Mouse (Mus musculus): ENCODE measurements around the gene Dffa. TPM values are rescaled to one million over a fixed set of nuclear protein-coding genes. Genes with fewer than 3 reads are reported as not detected.
"Not testable (repeated sequence)": the region's sequence is repeated elsewhere in the genome, so short reads cannot be mapped to it uniquely, and the experiment has no call there.

Gene Dffa
- total RNA-seq, 2 experiments from 2014 or later, result 19.4 to 20.0 TPM

DNA sequence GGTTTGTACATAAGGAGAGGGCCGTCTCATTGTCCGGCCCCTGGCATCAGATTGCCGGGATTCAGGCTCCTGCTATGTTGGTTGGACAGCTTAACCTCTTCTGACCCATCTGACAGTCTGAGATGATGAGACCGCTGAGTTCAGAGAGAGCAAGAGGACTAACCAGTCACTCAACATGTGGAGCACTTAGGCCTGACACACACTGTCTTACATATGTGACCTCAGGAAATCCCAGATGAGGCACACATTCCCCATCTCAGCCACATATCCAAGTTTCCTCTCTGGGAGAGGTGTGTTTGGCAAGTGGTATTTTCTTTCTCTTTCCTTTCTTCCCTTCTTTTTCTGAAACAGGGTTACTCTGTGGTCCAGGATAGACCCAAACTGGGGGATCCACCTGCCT lies 41.2 kb downstream of the Dffa start:
- ATAC-seq (replicated peaks; ENCODE audit: poor library complexity), result no peak

DNA sequence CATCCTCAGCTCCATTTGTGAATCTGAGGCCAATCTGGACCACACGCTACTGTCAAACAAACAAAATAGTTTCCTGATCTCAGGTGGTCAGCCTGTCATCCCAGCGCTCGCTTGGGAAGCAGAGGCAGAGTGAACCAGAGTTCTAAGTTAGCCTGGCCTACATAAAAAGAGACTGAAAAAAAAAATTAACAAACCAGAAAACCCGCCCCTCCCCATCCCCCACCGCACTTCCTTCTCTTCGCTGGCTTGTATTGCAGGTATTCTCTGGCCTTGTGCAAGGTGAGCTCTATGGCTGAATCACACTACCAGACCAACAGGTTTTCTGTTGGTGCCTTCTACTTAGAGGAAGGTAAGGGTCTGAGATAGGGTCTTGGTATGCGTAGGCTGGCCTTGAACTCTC lies 43.6 kb downstream of the Dffa start:
- no peak for ATAC-seq (replicated peaks; ENCODE audit: poor library complexity)

DNA sequence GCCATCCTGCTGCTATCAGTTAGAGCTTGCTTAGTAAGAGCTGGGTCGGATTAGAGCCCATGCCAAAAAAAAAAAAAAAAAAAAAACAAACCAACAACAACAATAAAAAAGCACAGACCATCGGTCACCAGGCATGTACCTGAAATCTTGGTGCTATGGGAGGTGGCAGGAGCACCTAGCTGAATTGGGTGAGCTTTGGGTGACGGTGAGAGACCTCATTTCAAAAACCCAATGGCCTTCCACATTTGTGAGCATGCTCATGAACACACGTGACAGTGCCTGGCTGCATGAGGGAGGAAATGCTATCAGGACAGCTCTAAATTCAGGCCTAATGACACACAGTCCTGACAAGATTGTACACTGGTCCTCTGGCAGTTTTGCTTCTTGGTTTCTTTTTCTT lies 44.1 kb downstream of the Dffa start:
- no peak for ATAC-seq (replicated peaks; ENCODE audit: poor library complexity)

DNA sequence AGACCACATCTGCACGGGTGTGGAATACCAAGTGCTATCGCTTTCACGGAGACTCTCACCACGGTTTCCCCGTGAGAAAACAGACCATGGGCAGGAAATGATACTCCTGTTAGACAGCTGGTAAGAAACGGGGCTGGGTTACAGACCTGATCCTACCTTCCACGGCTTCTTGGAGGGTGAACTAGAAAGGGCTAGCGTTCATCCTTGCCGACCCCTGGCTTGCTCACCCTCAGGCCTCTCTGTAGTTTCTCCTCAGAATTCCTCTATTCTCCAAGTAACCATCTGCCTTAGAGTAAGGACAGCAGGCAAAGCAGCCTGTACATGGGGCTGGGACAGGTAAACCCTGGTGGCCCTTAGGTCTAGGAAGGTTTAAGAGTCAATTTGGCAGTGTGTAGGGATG lies 45.2 kb downstream of the Dffa start:
- ATAC-seq (replicated peaks; ENCODE audit: poor library complexity), result no peak

DNA sequence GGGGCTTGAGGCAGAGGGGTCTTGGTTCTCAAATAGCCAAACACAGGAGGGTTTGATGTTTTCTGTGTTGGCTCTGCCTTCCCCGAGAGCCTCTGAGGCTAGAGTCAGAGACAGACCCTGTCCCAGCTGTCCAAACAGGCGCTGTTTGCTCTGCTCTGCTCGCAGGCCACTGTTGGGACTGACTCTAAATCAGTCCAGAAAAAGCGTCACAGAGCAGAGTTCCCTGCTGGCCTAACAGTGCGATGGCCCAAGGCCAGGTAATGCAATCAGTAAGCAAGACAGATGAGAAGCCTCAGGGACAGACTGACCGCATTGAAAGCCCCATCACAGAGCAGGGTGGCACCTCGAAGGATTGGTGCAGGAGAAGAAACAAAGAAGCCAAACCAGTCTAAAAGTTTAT lies 45.7 kb downstream of the Dffa start:
- no peak for ATAC-seq (replicated peaks; ENCODE audit: poor library complexity)

DNA sequence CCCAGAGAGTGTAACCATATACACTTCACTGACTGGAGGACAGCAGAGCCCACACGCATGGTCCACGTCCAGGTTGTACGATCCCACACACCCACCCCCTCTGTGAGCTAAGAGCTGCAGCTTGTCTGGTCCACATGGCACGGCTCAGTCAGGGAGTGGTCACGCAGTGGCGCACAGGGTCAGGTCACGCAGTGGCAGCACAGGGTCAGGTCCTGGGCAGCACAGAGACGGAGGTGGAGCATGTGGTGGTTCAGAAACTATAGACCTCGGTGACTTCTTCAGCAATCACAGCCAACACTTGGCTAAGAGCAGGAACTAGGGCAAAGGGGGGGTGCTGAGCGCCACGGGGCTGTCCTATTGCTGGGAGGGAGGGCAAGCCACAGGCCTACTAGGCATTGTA lies 46.3 kb downstream of the Dffa start:
- no peak for ATAC-seq (replicated peaks; ENCODE audit: poor library complexity)

DNA sequence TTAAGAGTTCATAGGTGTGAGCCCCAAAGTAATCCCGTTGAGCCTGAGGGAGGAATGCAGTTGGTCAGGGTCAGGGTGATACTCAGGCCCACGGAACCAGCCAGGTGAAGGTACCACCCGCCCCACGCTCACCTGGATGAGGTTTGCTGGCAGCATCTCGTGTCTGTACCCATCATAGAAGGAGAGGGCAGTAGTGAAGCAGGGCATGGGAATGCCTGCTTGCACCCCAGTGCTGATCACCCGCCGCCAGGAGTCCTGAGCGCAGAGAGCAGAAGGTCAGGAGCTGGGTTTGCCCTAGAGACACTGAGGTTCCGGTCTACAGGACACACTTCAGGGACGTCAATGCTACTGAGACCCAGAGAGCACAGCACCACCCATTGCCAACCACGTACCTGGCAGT lies 46.8 kb downstream of the Dffa start:
- no peak for ATAC-seq (replicated peaks; ENCODE audit: poor library complexity)

DNA sequence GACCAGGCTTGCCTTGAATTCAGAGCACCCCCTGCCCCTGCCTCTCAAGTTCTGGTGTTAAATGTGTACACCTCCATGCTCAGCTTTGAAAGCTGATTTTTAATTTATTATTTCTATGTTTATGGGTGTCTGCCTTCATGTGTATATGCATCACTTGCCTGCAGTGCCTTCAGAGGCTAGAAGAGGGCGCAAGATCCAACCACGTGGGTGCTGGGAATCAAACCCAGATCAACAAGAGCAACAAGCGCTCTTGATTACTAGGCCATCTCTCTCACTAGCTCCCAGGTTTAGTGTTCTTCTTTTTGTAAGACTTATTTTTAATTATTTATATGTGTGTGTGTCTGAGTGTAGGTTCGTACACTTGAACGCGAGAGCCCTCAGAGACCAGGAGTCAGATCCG lies 50.9 kb downstream of the Dffa start:
- ATAC-seq (replicated peaks; ENCODE audit: poor library complexity), result no peak

DNA sequence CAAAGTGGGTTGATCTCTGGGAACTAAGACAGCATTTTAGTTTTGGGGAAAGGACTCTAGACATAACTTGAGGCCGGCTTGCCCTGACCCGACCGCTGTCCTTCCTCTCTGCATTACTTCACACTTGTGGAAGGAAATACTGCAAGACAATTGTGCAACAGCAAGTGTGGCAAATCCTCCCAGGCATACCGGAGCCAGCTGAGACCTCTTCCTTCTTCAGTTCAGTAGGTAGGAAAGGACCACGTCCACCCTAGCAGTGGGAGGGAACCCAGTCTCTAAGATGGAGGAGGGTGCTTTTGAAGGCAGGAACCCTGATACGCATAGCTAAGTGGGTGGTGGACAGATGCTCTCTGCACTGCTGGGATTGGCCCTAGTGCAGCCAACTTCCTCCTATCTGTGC lies 51.8 kb downstream of the Dffa start:
- ATAC-seq (replicated peaks; ENCODE audit: poor library complexity), result peak; percentile 93

DNA sequence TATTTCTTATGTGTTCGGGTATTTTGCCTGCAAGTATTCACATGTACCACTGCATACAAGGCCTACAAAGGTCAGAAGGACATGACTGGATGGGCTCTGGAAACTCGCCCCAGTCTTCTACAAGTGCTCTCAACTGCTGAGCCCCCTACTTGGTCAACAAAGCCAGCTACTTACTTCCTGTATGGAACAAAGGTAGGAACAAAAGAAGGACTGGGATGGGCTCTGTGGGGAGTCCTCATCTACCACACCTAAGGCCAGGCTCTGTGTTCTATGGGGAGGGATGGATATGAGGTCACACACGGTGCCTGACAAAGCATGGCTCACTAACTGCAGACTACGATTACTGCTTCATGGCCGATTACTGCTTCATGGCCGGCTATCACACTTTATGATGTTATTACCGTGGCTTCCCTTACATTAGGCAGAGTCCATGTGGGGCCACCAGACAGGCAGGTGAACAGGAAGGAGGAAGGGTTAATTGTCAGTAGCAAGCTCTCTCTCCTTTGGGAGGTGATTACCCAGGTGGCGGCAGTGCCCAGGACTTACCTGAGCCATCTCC lies 53.5 kb downstream of the Dffa start:
- ATAC-seq (replicated peaks; ENCODE audit: poor library complexity), result no peak

DNA sequence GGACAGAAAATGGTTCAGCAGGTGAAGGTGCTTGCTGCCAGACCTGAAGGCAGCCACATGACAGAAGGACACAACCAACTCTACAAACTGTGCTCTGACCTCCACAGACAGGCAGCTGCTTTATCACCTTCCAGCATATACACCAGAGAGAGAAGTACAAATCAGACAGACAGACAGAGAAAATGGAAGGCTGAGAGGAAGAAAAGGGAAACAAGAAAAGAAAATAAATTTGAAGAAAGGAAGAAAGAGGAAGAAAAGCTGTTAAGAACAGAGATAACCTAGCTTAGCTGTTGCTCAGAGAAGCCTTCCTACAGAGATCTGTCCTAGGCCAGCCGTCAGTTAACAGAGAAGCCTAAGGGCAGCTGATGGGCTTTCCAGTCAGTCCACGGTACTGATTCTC lies 55.3 kb downstream of the Dffa start:
- no peak for ATAC-seq (replicated peaks; ENCODE audit: poor library complexity)

DNA sequence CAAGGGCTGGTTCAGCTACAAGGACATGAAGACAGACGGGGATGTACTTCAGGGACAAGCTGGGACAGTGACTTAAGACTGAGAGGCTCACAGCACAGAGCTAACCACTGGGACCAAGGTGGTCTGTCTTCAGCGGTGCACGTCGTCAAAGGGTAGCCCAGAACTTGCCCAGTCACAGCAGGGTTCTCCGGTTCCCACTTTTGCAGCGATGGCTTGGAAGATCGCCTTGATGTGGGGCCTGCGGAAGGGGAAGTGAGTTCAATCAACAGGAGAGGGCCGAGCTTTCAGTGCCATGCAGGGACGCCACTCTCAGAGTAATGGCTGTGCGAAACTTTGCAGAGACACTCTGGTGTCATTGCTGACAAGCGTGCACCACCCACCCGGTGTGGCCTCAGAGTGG lies 55.9 kb downstream of the Dffa start:
- no peak for ATAC-seq (replicated peaks; ENCODE audit: poor library complexity)

DNA sequence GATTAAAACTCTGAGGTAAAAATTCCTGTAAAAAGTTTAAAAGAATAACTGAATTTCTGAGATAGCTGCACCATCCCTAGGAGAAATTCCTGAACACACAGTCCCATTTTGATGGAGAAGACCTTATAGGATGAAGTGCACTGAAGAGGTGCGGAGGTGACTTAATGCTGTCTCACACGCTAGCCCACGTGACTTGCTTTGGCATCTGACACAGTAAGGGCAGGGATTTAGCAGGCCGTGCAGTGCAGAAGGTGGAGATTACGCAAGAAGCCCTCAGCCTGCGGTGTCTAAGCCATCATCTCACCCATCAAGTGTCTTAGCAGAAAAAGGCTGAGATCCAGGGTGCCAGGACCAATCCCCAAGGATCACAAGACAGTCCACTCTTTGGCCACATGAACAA lies 57.2 kb downstream of the Dffa start:
- 0 out of 2 replicates have a peak, but pooled peaks have one; percentile 30 for ATAC-seq (replicated peaks; ENCODE audit: poor library complexity)

DNA sequence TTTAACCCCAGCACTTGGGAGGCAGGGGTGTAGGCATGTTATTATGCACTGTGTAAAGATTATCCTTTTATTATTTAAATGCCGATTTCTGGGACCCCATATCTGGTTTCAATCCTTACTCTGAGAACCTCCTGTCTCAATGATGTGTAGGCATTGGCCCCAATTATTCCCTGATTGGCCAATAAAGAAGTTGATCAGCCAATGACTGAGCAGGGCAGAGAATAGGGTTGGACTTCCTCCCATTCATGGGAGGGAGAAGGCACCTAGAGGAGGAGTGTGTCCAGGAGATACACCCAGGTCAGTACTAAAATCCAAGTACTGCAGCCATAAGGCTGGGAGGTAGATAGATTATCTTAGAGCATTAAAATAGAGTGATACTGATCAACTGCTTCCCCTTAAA lies 59.2 kb downstream of the Dffa start:
- ATAC-seq (replicated peaks; ENCODE audit: poor library complexity), result no peak

DNA sequence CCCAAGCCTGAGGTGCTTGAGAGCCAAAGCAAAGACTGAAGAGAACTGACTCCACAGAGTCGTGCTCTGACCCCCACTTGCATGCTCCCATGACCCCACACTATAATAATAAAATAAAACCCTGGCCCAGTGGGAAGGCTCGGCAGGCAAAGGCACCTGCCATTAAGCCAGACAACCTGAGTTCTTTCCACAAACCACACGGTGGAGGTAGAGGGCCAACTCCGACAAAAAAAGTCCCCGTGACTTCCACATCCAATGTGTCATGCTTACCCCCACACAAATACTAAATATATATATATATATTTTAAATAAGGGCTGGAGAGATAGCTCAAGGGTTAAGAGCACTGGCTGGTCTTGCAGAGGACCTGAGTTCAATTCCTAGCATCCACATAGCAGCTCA lies 60.2 kb downstream of the Dffa start:
- ATAC-seq (replicated peaks; ENCODE audit: poor library complexity), result no peak

DNA sequence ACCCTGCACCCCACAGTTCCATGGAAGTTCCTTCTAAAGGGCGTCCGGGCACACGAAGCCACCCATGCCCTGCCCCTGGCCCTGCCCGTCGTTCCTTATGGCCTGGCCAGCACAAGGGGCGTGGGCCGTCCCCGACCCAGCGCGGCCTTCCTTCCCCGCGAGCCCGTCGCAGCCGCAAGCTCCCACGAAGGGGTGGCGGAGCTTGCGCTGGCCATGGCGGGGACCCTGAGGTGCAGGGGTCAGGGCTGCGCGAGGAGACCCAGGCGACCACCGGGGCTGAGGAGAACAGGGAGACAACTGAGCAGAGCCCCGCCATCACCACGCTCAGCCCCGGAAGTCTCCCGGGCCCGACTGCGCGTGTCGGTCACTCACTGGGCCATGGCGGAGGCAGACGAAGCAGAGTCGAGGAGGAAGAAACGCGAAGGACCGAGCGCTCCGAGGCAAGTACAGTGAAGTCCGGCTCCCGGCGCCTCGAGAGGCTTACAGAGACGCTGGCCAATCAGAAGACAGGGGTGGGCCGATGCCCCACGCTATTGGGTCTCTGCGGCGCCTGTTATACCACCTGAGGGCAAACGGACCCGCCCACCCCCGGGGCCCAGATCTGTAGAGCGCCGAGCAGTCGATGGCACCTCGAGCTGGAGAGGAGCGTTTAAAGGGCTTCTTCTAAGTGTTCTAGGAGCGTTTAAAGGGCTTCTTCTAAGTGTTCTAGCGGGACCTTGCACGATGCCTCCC lies 62.4 kb downstream of the Dffa start, which contains the start of gene Pgd:
Gene Pgd (minus strand): TSS at position 557 of the 732 bp plus-strand sequence.
- peak; percentile 85 for ATAC-seq (replicated peaks; ENCODE audit: poor library complexity)

DNA sequence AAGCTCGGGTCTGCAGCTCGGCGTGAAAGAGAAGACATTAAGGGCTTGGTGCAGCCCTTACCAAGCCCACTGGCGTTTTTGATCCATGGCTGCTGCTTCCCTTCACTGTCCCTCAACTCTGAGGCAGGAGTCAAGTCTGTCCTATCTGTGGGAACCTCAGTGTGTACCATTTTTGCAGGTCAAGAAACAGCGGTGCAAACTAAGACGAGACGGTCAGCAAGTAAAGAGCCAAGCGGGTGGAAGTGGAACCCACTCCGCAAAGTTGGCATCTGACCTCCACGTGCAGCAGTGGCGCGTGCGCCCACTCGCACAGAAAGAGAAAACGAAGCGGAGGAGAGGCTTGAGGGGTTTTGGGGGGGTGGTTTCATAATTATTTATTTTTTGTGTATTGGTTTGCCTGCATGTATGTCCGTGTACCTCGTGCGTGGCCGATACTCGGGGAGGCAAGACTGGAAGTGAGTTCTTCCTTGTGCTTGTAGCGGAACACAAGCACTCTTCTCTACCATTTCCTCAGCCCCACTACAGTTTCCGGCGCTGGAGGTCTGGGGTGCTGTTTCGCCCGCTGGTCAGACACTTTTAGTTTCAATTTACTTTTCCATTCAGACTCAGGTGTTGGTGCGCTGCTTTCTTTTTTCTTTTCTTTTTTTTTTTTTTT lies 63.1 kb downstream of the Dffa start:
- ATAC-seq (replicated peaks; ENCODE audit: poor library complexity), result peak; percentile 18

DNA sequence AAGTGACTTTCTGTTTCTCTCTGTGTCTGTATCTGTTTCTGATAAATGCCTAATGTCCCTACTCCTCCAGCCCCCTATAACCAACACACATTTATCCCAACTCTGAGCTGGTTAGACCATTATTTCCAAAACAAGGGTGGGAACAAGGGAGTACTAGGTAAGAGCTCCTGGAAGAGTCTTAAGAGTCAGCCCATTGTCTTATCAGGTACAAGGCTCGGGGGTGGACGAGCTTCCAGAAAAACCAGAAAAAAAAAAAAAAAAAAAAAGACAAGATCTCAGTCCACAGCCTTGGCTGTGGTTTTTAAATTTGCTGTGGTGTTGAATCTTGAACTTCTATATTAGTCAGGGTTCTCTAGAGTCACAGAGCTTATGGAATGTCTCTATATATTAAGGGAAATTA lies 64.1 kb downstream of the Dffa start:
- no peak for ATAC-seq (replicated peaks; ENCODE audit: poor library complexity)

DNA sequence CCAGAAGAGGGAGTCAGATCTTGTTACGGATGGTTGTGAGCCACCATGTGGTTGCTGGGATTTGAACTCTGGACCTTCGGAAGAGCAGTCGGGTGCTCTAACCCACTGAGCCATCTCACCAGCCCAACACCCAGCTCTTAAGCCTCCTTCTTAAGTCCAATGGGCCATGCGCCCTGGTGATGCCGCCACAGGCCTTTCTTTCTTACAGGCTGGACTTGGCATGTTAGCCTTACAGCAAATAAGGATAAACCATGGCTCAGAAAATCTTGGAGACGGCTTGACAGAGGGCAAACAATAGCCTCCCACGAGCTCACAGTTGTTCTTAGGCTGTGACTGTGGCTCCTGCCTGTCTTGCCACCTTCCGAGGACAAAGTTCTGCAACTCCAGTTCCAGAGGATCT lies 66.0 kb downstream of the Dffa start:
- ATAC-seq (replicated peaks; ENCODE audit: poor library complexity), result not testable (repeated sequence)

All from megakaryocyte progenitor cell, adult 5-6 weeks (primary cell).